8 mouse cellular contexts compared by ENCODE assay signal in the genomic region with DNA sequence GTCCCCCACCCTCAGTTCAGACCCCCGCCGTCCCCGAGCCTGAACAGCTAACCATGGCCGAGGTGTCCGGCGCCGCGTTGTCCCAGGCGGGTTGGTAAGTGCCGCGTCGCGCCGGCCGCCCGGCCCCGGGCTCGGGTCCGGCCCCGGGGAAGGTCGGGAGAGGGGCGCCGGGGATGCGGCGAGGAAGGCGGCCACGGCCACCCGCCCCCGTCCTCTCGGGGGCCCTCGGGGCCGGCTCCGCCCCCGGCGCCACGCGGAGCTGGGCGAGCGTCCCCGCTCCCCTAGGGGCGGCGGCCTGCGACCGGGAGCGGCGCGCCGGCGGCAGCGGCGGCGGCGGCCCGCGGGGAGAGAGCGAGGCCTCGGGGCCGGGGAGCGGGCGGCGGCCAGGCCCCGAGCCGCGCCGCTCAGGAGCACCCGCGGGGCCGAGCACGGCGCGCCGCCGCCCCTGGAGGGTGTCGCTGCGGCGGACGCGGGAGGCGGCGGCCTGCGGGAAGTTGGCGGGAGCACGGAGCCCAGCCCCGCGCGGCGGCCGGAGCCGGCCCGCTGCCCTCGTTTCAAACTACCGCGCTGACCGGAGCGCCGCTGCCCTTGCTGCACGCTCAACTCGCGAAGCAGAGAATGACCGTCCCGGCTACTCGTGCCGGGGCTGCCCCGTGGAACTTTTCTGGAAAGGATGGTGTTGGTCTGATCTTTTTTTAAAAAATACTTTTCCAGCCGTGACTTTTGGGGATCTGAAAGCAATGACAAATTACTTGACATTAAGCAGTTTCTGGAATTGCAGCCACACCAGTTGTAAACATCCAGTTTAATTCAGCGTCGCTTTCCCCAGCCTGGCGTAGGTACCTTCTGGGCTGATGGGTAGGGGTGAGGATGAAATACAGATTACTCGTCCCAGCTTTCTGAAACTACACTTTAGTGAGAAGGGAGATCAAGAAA. TPM values are rescaled to one million over a fixed set of nuclear protein-coding genes. Genes with fewer than 3 reads are reported as not detected.
DNase-seq lines count a peak whose midpoint lies in the region; ATAC-seq lines count a peak whose summit lies in the region.

No protein-coding gene starts in this region.

- peak overlapping the region; percentile 73 for H3K4me2 ChIP-seq in forebrain, embryonic 15.5 days (replicated peaks)

- peaks cover 30% of the 10 kb centered on the region for H3K4me1 ChIP-seq in forebrain, embryonic 15.5 days

- peak; percentile 62 for DNase-seq in NIH3T3 (ENCODE audit: low read depth)
- peak; percentile 51 for DNase-seq in cerebellum, adult 11 months
- DNase-seq in heart, postnatal 14 days, result peak; percentile 72 to 77
- peak; percentile 32 to 51 for DNase-seq in layer of hippocampus, postnatal 10 days (ENCODE audit: low spot score in 2 of 2)
- DNase-seq in lung, postnatal 10 days, result peak; percentile 53
- peak; percentile 38 for DNase-seq in ovary, postnatal 14 days (ENCODE audit: low spot score)
- DNase-seq in urinary bladder, postnatal 36 days (ENCODE audit: low spot score in 2 of 2), result peak; percentile 38 to 43

- WGBS in forebrain, embryonic 15.5 days, result under 1% methylated on average over 68 of the region's 109 CpGs

- H3K9me3 ChIP-seq in forebrain, embryonic 15.5 days, result no peaks in the 10 kb centered on the region

- H3K4me3 ChIP-seq in forebrain, embryonic 15.5 days, result peak overlapping the region; percentile 88

- no peaks in the 10 kb centered on the region for H3K36me3 ChIP-seq in forebrain, embryonic 15.5 days

- H3K9ac ChIP-seq in forebrain, embryonic 15.5 days (replicated peaks), result peak overlapping the region; percentile 91

- intact Hi-C loops in heart, postnatal 14 days (cut with DNase I), result loop anchor here (5.0 kb wide), 1 partner anchor 35 kb away; no protein-coding TSS in a partner anchor

- H3K27me3 ChIP-seq in forebrain, embryonic 15.5 days, result no peaks in the 10 kb centered on the region

- peak; percentile 76 for ATAC-seq in forebrain, embryonic 15.5 days (replicated peaks)

- H3K27ac ChIP-seq in forebrain, embryonic 15.5 days (replicated peaks), result peak overlapping the region; percentile 99

RNA-seq across cellular contexts. Expression of a gene that starts 0.6 kb away (rescaled TPM):
- 57.8 and 62.5 TPM in 2 replicates for polyA plus RNA-seq in forebrain, embryonic 15.5 days (2015; fragmentation: Nextera tagmentation; extraction: Ambion mirVana)
- total RNA-seq in heart, postnatal 14 days (2021), result 10 to 100 TPM; 22.9 to 26.1 TPM
- 10 to 100 TPM; 30.0 to 33.8 TPM for total RNA-seq in layer of hippocampus, postnatal 10 days (2021)

Comparison
In these comparisons a context has a peak if more than half of its experiments do, and no peak if none do; other contexts are left out.
1. Peak in every context shown above with its lines: DNase-seq, ATAC-seq, H3K4me3 ChIP-seq and H3K27ac ChIP-seq.